Mouse (Mus musculus): ENCODE results near the gene Rufy3. TPM values are rescaled to one million over a fixed set of nuclear protein-coding genes. Genes with fewer than 3 reads are reported as not detected.

The Rufy3 gene
- polyA plus RNA-seq, 1 experiment from 2014 or later: 6.8 TPM

- ATAC-seq (peak; percentile 52), DNase-seq (peak; percentile 66)
- TF ChIP-seq EP300 (IDR thresholded peaks at IDR 0.05; ENCODE audit: low read depth): peak; percentile 29; the same call in 1 of the 2 replicates
- TF ChIP-seq CTCF (IDR thresholded peaks at IDR 0.05; ENCODE audit: low read depth): no peak
- Histone ChIP-seq H3K27me3 (ENCODE audit: insufficient read depth, low read length) (no peaks in the 10 kb centered on the region), H3K4me2 (ENCODE audit: low read depth, low read length) (peak overlapping the region; percentile 77), H3K4me3 (ENCODE audit: low read depth, low read length) (peak overlapping the region; percentile 64), H3K9me3 (ENCODE audit: low read length) (no peaks in the 10 kb centered on the region), H3K36me3 (replicated peaks; ENCODE audit: insufficient read depth, low read length) (peaks cover 7% of the 10 kb centered on the region), H3K27ac (ENCODE audit: low read depth) (peak overlapping the region; percentile 98), H3K9ac (replicated peaks) (peak overlapping the region; percentile 77), H3K4me1 (ENCODE audit: insufficient read depth) (peaks cover 19% of the 10 kb centered on the region)
- 1% methylated on average over 41 of the region's 47 CpGs for WGBS (ENCODE audit: insufficient replicate concordance)
Measured at GRCm38 (mm10) chr5:88674703-88675442, 110.0 kb downstream of the Rufy3 start.

GRCm38 (mm10) chr5:88675443-88676387 lies 110.9 kb downstream of the Rufy3 start, which contains the start of gene Grsf1:
Gene Grsf1, minus strand, starts transcription at chr5:88676171.
- Histone ChIP-seq H3K4me1 (ENCODE audit: insufficient read depth) (peaks cover 19% of the 10 kb centered on the region), H3K27ac (ENCODE audit: low read depth) (peak within 1 kb of the TSS; percentile 98), H3K9ac (replicated peaks) (peak within 1 kb of the TSS; percentile 77), H3K4me2 (ENCODE audit: low read depth, low read length) (peak within 1 kb of the TSS; percentile 77), H3K36me3 (replicated peaks; ENCODE audit: insufficient read depth, low read length) (no peaks in the 10 kb centered on the region; the same call in none of the 2 replicates), H3K9me3 (ENCODE audit: low read length) (no peaks in the 10 kb centered on the region), H3K4me3 (ENCODE audit: low read depth, low read length) (peak within 1 kb of the TSS; percentile 64), H3K27me3 (ENCODE audit: insufficient read depth, low read length) (no peaks in the 10 kb centered on the region)
- ATAC-seq (peak; percentile 85), DNase-seq (peak; percentile 95)
- TF ChIP-seq CTCF (IDR thresholded peaks at IDR 0.05; ENCODE audit: low read depth): 0 out of 2 replicates have a peak, but pooled peaks have one; percentile 7
- no peak for TF ChIP-seq EP300 (IDR thresholded peaks at IDR 0.05; ENCODE audit: low read depth)
- 1% methylated on average over 63 of the region's 127 CpGs for WGBS (ENCODE audit: insufficient replicate concordance)

- Histone ChIP-seq H3K4me3 (ENCODE audit: low read depth, low read length) (no peak overlapping the region), H3K9ac (replicated peaks) (no peak overlapping the region), H3K4me2 (ENCODE audit: low read depth, low read length) (peak overlapping the region; percentile 47), H3K9me3 (ENCODE audit: low read length) (no peaks in the 10 kb centered on the region), H3K4me1 (ENCODE audit: insufficient read depth) (peaks cover 17% of the 10 kb centered on the region), H3K27me3 (ENCODE audit: insufficient read depth, low read length) (no peaks in the 10 kb centered on the region), H3K36me3 (replicated peaks; ENCODE audit: insufficient read depth, low read length) (no peaks in the 10 kb centered on the region), H3K27ac (ENCODE audit: low read depth) (peak overlapping the region; percentile 7; the same call in 1 of the 2 replicates)
- TF ChIP-seq CTCF (IDR thresholded peaks at IDR 0.05; ENCODE audit: low read depth) (no peak), EP300 (IDR thresholded peaks at IDR 0.05; ENCODE audit: low read depth) (no peak)
- DNase-seq: no peak
- WGBS (ENCODE audit: insufficient replicate concordance): 29% methylated on average over 7 of the region's 7 CpGs
- no peak for ATAC-seq
Measured at GRCm38 (mm10) chr5:88678929-88679328, 114.1 kb downstream of the Rufy3 start.

DNA sequence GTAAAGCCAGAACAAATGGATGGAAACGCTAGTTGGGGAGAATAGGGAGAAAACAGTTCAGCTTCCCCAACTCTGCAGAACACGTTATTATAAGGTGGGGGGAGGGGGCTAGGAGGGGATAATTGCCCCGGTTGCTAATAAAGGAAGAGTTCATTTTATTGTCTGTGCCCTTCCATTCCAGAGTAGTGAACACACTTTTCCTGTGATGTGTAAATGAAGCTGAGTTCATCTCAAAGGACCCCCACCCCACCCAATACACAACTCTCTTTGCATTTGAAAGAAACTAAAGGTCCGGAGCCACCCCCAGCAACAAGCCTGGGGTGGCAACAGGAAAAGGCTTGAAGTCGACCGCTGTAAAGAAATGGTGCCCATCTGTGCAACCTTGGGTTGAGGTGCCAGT lies 114.5 kb downstream of the Rufy3 start:
- no peak for TF ChIP-seq CTCF (IDR thresholded peaks at IDR 0.05; ENCODE audit: low read depth)
- TF ChIP-seq EP300 (IDR thresholded peaks at IDR 0.05; ENCODE audit: low read depth): no peak
- peaks cover 14% of the 10 kb centered on the region for H3K4me1 ChIP-seq (ENCODE audit: insufficient read depth)
- no peak overlapping the region for H3K4me3 ChIP-seq (ENCODE audit: low read depth, low read length)
- ATAC-seq (no peak), DNase-seq (no peak)
- H3K9ac ChIP-seq (replicated peaks): no peak overlapping the region
- H3K27me3 ChIP-seq (ENCODE audit: insufficient read depth, low read length): no peaks in the 10 kb centered on the region
- no peaks in the 10 kb centered on the region for H3K9me3 ChIP-seq (ENCODE audit: low read length)
- H3K36me3 ChIP-seq (replicated peaks; ENCODE audit: insufficient read depth, low read length): no peaks in the 10 kb centered on the region
- WGBS (ENCODE audit: insufficient replicate concordance): 45% methylated on average over 6 of the region's 6 CpGs
- peak overlapping the region; percentile 47; the same call in 1 of the 2 replicates for H3K4me2 ChIP-seq (ENCODE audit: low read depth, low read length)
- 0 out of 2 replicates have a peak overlapping the region, but pooled peaks have one; percentile 7 for H3K27ac ChIP-seq (ENCODE audit: low read depth)

DNA sequence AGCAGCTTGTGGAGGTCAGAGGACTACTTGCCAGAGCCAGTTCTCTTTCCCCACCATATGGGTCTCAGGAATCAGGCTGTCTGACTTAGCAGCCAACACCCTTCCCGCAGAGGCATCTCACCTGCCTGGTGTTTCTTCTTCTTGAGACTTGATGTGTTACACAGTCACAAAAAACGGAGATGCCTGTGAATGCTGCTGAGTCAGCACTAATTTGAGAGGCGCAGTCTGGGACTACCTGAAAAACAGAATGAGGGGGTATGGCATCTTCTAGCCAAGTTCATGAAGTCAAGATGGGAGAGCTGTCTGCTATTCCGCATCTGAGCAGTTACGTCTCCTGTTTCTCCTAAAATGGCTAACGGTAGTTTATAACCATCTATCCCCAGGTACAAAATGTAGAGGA lies 115.7 kb downstream of the Rufy3 start:
- 86% methylated on average over 6 of the region's 6 CpGs for WGBS (ENCODE audit: insufficient replicate concordance)
- H3K27ac ChIP-seq (ENCODE audit: low read depth): no peak overlapping the region

More for the DNA sequence above, 115.7 kb downstream of the Rufy3 start:
- Histone ChIP-seq H3K9me3 (ENCODE audit: low read length) (no peaks in the 10 kb centered on the region), H3K36me3 (replicated peaks; ENCODE audit: insufficient read depth, low read length) (no peaks in the 10 kb centered on the region), H3K27me3 (ENCODE audit: insufficient read depth, low read length) (peaks cover 6% of the 10 kb centered on the region; the same call in 1 of the 2 replicates), H3K4me1 (ENCODE audit: insufficient read depth) (peaks cover 11% of the 10 kb centered on the region), H3K4me3 (ENCODE audit: low read depth, low read length) (no peak overlapping the region), H3K9ac (replicated peaks) (no peak overlapping the region), H3K4me2 (ENCODE audit: low read depth, low read length) (no peak overlapping the region)
- no peak for TF ChIP-seq EP300 (IDR thresholded peaks at IDR 0.05; ENCODE audit: low read depth)
- no peak for TF ChIP-seq CTCF (IDR thresholded peaks at IDR 0.05; ENCODE audit: low read depth)
- ATAC-seq (no peak), DNase-seq (no peak)

All from liver, postnatal 0 days (tissue).